Mouse (Mus musculus) bone marrow, adult 2 months (tissue): Measurements from ENCODE around the gene Pdia6. TPM values are rescaled to one million over a fixed set of nuclear protein-coding genes. Genes with fewer than 3 reads are reported as not detected.

ENCODE experiments used
- H3K27ac ChIP-seq: fragments of 200-500 bp; 2 replicates; pipeline ENCODE4 v1.5.1; 2012; ENCODE audit warnings: low read depth, mild to moderate bottlenecking, control low read depth, inconsistent platforms, low read length; ENCODE audit not compliant: control insufficient read depth, poor library complexity, insufficient read depth
- H3K4me1 ChIP-seq: fragments of 200-500 bp; 2 replicates; pipeline ENCODE4 v1.6.1; 2011; ENCODE audit warnings: low read length; ENCODE audit not compliant: control insufficient read depth, insufficient read depth
- H3K4me3 ChIP-seq: fragments of 200-500 bp; replicated peaks from 2 replicates; pipeline ENCODE3; 2011; ENCODE audit warnings: mild to moderate bottlenecking, low read depth, low read length, control low read depth; ENCODE audit not compliant: control insufficient read depth
- CTCF ChIP-seq: fragments of 200-500 bp; IDR thresholded peaks from 2 replicates; pipeline ENCODE4 v1.5.1; 2011; ENCODE audit warnings: low read length, control low read depth; ENCODE audit not compliant: control insufficient read depth, insufficient read depth
- POLR2A ChIP-seq: fragments of 200-500 bp; IDR thresholded peaks from 2 replicates; pipeline ENCODE4 v1.6.1; 2011; ENCODE audit warnings: low read depth, mild to moderate bottlenecking, control low read depth, low read length, borderline replicate concordance; ENCODE audit not compliant: control insufficient read depth
- WGBS: fragments of 180-500 bp; shearing (Covaris S2); methylation state at CpG from one replicate; pipeline ENCODE4 v1.1.7; 2018; 5-methylcytosine and 5-hydroxymethylcytosine counted together
- polyA plus RNA-seq: library from polyadenylated mRNA; stranded (reverse); fragments of >200 nt; gene quantifications from 2 replicates; pipeline ENCODE4 v1.2.4, GENCODE M21; 2011; ENCODE audit warnings: low replicate concordance; ENCODE audit not compliant: missing spikeins, insufficient read depth, insufficient read length

Gene Pdia6
- polyA plus RNA-seq, 1 experiment = 79.1 TPM

DNA sequence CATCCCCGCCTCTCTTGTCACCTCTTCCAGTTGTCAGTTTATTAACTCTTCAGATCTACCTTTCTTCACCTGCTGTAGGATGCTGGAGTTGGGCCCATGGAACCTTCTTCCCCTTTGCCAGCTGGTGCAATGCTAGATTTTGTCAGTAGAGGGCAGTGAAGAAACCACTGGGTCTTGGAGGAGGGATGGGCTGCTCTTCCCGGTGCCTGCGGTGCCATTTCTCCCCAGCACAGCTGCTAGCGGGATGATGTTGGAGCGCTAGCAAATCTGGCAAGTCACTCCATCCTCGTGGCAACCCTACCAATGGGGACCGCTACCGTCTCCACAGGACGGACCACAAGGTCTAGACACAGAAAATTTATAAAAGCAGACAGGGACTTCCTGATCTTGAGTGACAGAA is 13.3 kb upstream of the Pdia6 start:
- Histone ChIP-seq H3K27ac (no peak overlapping the region), H3K4me1 (no peaks in the 10 kb centered on the region), H3K4me3 (no peak overlapping the region)
- TF ChIP-seq CTCF (peak; percentile 65), POLR2A (no peak)
- WGBS = 9% methylated on average over 9 of the region's 9 CpGs

GRCm38 (mm10) chr12:17255602-17256001 is 10.7 kb upstream of the Pdia6 start:
- H3K4me1 ChIP-seq = no peaks in the 10 kb centered on the region
- no peak overlapping the region for H3K27ac ChIP-seq
- no peak overlapping the region for H3K4me3 ChIP-seq
- 67% methylated on average over 6 of the region's 6 CpGs for WGBS
- TF ChIP-seq POLR2A (no peak), CTCF (no peak)

DNA sequence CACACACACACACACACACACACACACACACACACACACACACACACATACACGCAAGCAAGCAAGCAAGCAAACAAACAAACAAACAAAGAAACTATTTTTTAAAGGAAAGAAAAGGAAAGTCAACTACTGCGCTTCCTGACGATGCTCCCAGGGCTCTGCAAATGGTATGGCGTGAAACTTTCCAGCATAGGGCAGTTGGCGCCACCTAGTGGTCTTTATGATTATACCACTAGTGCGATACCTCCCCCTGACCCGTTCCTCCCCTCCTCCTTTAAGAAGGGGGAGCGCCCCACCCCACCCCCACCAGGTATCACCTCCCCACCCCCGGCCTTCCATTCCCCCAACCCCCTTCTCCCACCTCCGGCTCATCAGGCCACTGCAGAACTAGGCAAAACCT is 9.4 kb upstream of the Pdia6 start:
- Histone ChIP-seq H3K4me1 (no peaks in the 10 kb centered on the region), H3K4me3 (no peak overlapping the region), H3K27ac (no peak overlapping the region)
- 5% methylated on average over 9 of the region's 10 CpGs for WGBS
- no peak for TF ChIP-seq POLR2A
- peak; percentile 73 for TF ChIP-seq CTCF

DNA sequence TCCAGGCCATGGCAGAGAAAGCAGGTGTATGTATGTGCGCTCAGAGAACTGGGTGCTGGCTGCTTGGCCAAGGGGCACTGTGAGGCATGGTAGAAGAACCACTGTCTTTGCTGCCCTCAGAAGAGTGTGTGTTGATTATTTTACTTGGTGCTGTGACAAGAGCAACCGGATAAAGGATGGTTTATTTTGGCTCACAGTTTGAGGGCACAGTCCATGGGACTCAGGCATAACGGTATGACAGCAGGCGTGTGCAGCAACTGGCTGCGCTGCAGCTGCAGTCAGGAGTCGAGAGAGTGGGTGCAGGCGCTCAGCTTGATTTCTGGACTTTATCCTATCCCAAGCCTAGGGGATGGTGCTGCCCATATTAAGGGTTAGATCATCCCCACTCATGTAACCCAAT is 7.9 kb upstream of the Pdia6 start:
- TF ChIP-seq CTCF (no peak), POLR2A (no peak)
- Histone ChIP-seq H3K4me1 (no peaks in the 10 kb centered on the region), H3K27ac (no peak overlapping the region), H3K4me3 (no peak overlapping the region)
- WGBS = 86% methylated on average over 7 of the region's 7 CpGs

DNA sequence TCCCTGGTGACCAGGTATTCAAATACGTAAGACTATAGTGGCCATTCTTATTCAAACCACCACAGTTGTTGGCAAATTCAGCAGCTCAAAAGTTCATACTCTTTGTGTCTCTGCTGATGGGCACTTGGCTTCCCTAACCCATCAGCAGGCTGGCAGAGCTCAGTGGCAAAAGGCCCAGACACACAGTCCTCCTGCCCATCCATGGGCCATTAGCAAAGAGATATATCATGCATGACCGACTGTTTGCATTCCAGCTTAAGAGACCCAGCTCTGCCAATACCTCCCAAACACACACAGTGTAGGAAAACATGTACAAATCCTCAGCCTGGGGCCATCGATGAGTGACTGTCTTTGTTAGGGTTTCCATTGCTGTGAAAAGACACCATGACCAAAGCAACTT is 5.3 kb upstream of the Pdia6 start:
- WGBS = 87% methylated on average over 3 of the region's 3 CpGs
- no peak overlapping the region for H3K4me3 ChIP-seq
- no peaks in the 10 kb centered on the region; the same call in 1 of the 2 replicates for H3K4me1 ChIP-seq
- TF ChIP-seq CTCF (no peak), POLR2A (no peak)
- H3K27ac ChIP-seq = no peak overlapping the region

- H3K4me1 ChIP-seq = peaks cover 1% of the 10 kb centered on the region
- TF ChIP-seq CTCF (no peak), POLR2A (no peak)
- H3K4me3 ChIP-seq = no peak overlapping the region
- WGBS = 15% methylated on average over 3 of the region's 3 CpGs
- no peak overlapping the region for H3K27ac ChIP-seq
Observed at GRCm38 (mm10) chr12:17263881-17264280, 2.5 kb upstream of the Pdia6 start.

GRCm38 (mm10) chr12:17264826-17265225 is 1.5 kb upstream of the Pdia6 start:
- Histone ChIP-seq H3K27ac (no peak overlapping the region), H3K4me3 (no peak overlapping the region), H3K4me1 (peaks cover 1% of the 10 kb centered on the region)
- TF ChIP-seq POLR2A (no peak), CTCF (no peak)
- WGBS = 90% methylated on average over 2 of the region's 2 CpGs

DNA sequence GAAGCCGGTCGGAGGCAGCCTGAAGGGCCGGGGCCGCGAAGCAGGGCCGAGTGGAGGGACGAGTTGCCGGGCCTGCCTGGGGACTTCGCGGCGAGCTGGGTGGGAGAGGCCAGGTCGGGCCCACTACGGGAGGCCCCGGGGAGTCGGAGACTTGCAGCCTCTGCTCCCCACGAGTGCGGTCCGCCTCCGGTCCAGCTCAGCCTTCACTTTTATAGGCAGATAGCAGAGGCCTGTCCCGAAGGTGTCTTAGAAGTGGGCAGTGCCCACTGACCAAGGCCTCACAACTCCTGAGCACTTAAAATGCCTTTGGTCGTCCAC is 287 bp downstream of the Pdia6 start:
- peak overlapping the region; percentile 70 for H3K27ac ChIP-seq
- TF ChIP-seq CTCF = no peak
- no peak for TF ChIP-seq POLR2A
- 0% methylated on average over 21 of the region's 21 CpGs for WGBS
- peak overlapping the region; percentile 94 for H3K4me3 ChIP-seq
- peaks cover 1% of the 10 kb centered on the region for H3K4me1 ChIP-seq

DNA sequence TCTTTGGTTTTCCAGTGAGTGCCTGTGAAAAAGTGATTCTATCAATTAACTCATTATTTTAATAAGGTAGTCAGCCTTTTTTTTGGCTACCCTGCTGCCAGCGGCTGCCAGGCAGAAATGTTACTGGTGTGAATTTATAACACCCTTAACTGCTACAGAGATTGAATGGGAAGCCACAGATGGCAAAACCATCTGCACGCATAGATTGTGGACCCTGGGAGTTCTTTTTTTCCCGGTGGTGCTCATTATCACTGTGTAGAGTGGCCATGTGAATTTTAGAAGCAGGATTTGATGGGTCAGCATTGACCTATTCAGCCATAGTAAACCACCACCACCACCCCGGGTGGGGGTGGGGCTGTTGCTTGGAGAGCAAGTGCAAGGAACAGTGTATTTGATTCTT is 971 bp downstream of the Pdia6 start:
- peak overlapping the region; percentile 26 for H3K4me3 ChIP-seq
- 3% methylated on average over 4 of the region's 4 CpGs for WGBS
- TF ChIP-seq POLR2A (no peak), CTCF (no peak)
- H3K27ac ChIP-seq = no peak overlapping the region
- H3K4me1 ChIP-seq = peaks cover 1% of the 10 kb centered on the region
